Mouse (Mus musculus): Measurements from ENCODE around the gene Ppid. TPM values are rescaled to one million over a fixed set of nuclear protein-coding genes. Genes with fewer than 3 reads are reported as not detected.

Gene Ppid
- 10 to 100 TPM; 60.5 to 75.1 (median 64.0) TPM for total RNA-seq (2022)

- DNase-seq (ENCODE audit: low spot score in 2 of 2): peak; percentile 58 to 63
Measured at GRCm38 (mm10) chr3:79590863-79591792, at the start of gene Ppid. Gene Ppid (plus strand): TSS chr3:79591342.

- no peak for DNase-seq (ENCODE audit: low spot score in 2 of 2)
Measured at GRCm38 (mm10) chr3:79542585-79542984, 48.6 kb upstream of the Ppid start.

- DNase-seq (ENCODE audit: low spot score in 2 of 2): no peak
Measured at GRCm38 (mm10) chr3:79548681-79549437, 42.3 kb upstream of the Ppid start.

DNA sequence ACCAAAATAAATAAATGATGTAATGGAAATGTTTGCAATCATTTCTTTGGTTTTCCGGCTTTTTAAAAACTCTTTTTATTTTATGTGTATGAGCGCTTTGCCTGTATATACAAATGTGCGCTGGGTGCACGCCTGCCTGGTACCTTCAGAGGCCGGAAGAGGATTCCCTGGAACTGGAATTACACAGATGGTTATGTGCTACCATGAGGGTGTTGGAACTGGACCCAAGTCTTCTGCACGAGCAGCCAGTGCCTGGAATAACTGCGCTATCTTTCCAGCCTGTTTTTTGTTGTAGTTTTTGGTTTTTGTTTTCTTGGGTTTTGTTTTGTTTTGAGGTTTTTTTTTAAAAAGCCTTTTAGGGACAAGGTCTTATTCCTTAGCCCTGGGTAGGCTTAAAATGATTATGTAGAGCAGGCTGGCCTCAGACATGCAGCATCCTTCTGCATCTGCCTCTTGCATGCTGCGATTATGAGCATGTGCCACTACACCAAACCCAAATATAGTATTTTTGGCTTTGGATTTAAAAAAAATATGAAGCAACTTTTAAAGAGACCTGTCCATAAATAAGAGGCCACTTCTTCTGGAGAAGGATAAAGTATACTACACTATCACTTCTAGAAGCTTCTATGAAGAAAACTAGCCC is 41.3 kb upstream of the Ppid start:
- no peak for DNase-seq (ENCODE audit: low spot score in 2 of 2)

- DNase-seq (ENCODE audit: low spot score in 2 of 2): no peak
Measured at GRCm38 (mm10) chr3:79551826-79552552, 39.2 kb upstream of the Ppid start.

DNA sequence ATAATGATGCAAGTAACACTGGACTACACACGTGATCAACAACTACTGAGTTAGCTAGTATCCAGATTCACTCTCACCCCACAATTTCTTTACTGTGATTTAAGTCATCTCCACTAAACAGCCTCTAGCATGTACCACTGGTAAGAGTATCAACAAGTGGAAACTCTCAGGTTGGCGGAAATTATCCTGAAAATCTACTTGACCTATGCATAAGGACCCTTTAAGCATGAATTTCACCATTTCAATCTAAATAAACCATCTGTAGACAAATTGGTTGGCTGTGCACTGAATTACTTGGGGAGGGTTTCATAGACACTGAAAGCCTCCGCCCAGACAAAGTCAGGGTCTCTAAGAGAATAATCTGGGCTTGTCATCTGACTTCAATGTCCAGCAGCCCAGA is 37.4 kb upstream of the Ppid start:
- no peak for DNase-seq (ENCODE audit: low spot score in 2 of 2)

- DNase-seq (ENCODE audit: low spot score in 2 of 2): no peak
Measured at GRCm38 (mm10) chr3:79555061-79555460, 36.1 kb upstream of the Ppid start.

DNA sequence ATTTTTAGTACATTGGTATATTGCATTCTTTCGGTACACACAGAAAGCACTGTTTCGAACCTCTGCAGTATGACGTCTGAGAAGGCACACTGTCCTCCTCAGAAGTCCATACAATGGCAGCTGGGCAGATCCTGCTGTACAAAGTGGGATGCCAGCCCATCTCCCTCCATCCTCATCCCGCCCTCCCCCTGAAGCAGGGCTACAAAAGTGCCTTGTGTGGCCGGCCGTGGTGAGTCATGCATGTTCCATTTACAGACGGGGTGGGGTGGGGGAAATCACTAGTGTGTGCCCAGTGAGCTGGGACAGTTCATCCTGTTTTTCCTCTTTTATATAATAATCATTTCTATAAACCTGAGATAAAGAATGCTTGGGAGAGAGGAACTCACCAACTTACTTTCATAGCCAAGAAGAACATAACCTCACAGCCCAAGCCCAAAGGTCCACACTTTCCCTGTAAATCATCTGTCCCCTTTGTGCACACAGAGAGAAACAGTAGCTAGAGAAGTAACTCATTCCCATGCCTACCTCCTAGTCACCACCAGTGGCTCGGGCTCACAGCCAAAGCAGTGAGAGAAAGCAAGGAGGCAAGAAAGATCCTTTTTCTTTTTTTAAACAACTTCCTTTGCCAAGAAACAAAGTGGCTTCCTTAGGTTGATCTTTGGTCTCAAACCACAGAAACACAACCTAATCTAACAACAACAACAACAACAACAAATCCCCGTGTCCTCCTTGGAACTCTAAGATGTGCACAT is 31.9 kb upstream of the Ppid start:
- DNase-seq (ENCODE audit: low spot score in 2 of 2): no peak

- no peak for DNase-seq (ENCODE audit: low spot score in 2 of 2)
Measured at GRCm38 (mm10) chr3:79559773-79560045, 31.4 kb upstream of the Ppid start.

DNA sequence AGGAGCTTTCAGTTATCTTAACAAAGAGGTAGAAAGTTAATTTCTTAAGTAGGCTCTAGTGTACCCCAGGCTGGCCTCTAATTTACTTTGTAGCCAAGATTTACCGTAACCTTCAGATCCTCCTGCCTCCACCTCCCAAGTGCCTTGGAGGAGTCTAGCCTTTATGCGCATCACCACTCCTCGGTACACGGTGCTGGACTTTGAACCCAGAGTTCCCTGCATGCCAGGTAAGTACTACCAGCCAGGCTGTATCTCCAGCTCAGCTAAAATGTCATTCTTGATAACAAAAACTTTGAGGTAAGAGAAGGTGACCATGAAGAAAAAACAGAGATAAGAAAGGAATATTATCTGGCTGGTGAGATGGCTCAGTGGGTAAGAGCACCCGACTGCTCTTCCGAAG is 30.6 kb upstream of the Ppid start:
- no peak for DNase-seq (ENCODE audit: low spot score in 2 of 2)

GRCm38 (mm10) chr3:79561784-79562715 is 29.1 kb upstream of the Ppid start:
- DNase-seq (ENCODE audit: low spot score in 2 of 2): no peak

DNA sequence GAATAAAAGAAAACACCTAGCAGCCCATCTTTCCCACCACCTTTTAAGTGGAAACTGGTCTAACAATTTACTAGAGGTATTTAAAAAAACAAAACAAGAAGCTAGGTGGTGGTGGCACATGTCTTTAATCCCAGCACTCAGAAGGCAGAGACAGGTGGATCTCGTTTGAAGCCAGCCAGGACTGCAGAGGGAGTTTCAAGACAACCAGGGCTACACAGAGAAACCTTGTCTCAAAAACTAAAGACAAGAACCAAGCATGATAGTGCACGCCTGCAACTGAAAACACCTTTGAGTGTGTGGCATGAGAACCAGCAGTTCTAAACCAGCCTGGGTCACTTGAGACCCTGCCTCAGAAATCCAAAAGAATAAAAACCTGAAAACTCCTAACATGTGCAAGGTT is 27.6 kb upstream of the Ppid start:
- DNase-seq (ENCODE audit: low spot score in 2 of 2): no peak

DNA sequence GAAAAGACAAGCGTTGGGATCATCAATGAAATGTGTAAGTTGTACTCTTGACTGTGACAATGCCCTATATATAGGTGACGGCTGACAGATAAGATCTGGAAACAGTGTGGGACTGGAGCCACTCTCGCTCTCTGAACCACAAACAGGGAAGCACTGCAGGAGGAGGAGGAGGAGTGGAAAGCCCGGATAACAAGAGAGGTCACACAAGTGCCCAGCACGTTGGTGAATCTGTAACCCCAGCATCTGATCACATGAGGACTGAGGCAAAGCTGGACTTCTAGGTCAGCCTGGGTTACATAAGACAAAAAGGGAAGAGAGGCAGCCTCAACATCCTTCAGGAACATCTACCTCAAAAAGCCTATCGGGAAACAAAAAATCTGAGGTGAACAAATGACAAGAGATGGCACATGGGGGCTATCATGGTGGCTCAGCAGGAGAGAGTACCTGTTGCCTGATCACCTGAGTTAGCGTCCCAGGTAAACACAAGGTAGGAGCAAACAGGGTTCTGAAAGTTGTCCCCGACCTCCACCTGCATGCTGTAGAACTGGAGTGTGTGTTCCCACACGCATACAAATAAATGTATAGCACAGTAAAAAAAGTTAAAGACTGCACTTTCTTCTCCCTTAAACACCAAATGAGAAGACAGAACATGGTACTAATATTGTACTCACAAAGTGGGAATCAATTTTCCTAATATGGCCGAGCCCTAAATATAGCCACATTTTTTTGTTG is 26.1 kb upstream of the Ppid start:
- DNase-seq (ENCODE audit: low spot score in 2 of 2): no peak

DNA sequence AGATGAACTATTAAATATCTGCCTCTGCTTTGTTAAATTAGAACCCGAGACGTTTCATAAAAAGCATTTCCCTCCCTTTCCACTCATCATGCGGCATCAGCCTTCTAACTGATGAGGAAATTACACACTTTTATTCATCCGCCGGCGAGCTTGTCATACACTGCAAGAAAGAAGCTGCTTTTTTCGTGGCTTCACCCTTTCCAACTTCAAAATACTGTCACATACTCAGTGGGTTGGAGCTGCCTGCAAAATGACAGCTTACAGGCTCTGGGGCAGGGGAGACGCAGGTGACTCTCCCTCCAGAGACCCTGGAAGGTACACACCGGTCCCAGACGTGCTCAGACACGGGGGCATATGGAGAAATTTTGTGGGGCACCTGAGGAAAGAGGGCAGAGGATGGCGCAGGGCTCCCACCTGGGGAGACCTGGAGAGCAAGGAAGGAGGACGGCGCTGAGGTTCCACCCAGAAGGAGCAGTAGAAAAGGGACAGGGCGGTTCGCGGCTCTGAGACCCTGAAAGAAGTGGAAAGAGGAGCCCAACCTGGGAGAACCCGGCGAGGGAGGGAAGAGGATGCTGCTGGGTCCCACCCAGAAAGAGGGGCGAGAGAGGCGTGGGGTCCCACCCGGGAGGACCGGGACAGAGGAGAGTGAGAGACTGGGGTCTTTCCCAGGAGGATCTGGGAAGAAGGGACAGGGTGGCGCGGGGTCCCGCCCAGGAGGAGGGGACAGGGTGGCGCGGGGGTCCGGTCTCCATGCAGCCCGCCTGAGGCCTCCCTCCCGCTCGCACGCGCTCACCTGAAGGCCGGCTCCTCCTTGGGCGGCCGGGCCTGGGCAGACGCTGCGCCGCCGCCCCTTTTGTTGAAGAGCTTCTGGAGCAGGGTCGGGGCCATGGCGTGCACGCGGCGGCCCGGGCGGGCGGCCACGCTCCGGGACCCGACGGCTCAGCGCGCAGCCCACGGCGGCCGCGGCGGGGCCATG is 24.1 kb upstream of the Ppid start:
- DNase-seq (ENCODE audit: low spot score in 2 of 2): peak in 1 of 2 experiments; percentile 23

DNA sequence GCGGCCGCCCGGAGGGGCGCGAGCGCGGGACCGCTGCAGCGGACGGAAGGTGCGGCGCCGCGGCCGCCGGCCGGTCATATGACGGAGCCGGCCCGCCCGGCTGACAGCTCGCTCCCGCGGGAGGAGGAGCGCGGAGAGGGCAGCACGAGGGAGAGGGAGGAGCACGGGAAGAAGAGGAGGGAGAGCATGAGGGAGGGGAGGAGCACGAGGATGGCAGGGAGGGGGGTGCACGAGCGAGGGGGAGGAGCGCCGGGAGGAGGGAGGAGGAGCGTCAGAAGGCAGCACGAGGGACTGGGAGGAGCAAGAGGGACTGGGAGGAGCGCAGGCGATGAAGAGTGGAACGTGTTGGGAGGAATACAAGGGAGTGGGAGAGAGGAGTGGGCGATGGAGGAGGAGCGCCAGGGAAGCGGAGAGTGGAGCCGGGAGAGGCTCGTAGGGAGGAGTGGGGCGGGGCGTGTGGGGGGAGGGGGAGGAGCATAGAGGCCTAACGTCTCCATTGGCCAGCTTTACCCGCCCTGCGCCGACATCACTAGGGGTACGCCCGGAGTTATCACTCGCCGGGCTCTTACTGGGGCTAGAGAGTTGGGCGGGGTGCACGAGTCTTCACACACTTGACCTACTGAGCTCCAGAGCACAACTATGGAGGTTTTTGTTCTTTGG is 23.3 kb upstream of the Ppid start, which contains the start of gene Fnip2:
Fnip2 (minus strand) TSS at position 94 of the 660 bp plus-strand sequence.
- DNase-seq (ENCODE audit: low spot score in 2 of 2): peak; percentile 65 to 88

- DNase-seq (ENCODE audit: low spot score in 2 of 2): no peak
Measured at GRCm38 (mm10) chr3:79568629-79569350, 22.4 kb upstream of the Ppid start.

DNA sequence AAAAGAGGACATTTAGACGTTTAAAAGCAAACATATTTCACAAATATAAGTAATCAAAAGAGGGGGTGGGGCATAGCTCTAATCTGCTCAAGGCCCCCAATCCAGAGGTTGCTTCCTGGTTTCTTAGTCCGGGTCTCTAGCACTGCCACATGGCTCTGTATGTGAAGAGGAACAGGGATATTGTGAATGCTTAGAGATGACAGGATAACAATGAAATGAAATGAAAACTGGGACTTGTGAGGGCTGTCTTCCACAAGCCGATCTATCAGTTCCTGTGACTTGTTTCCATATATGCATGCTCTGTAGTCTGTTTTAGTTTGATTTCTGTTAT is 21.8 kb upstream of the Ppid start:
- DNase-seq (ENCODE audit: low spot score in 2 of 2): no peak

All from left cerebral cortex, adult 8-10 months (tissue).